Mouse (Mus musculus) embryonic fibroblast, embryonic 13.5 days (primary cell): ENCODE measurements around the gene AW011738.

ENCODE experiments used
- CTCF ChIP-seq: IDR thresholded peaks from 2 replicates; pipeline ENCODE4 v1.5.1; 2011; ENCODE audit warnings: mild to moderate bottlenecking, control low read depth, low read length, moderate library complexity, borderline replicate concordance; ENCODE audit not compliant: insufficient read depth
- POLR2A ChIP-seq: IDR thresholded peaks from 2 replicates; pipeline ENCODE4 v1.6.1; 2011; ENCODE audit warnings: low read depth, mild to moderate bottlenecking, control low read depth, low read length, moderate library complexity

DNA sequence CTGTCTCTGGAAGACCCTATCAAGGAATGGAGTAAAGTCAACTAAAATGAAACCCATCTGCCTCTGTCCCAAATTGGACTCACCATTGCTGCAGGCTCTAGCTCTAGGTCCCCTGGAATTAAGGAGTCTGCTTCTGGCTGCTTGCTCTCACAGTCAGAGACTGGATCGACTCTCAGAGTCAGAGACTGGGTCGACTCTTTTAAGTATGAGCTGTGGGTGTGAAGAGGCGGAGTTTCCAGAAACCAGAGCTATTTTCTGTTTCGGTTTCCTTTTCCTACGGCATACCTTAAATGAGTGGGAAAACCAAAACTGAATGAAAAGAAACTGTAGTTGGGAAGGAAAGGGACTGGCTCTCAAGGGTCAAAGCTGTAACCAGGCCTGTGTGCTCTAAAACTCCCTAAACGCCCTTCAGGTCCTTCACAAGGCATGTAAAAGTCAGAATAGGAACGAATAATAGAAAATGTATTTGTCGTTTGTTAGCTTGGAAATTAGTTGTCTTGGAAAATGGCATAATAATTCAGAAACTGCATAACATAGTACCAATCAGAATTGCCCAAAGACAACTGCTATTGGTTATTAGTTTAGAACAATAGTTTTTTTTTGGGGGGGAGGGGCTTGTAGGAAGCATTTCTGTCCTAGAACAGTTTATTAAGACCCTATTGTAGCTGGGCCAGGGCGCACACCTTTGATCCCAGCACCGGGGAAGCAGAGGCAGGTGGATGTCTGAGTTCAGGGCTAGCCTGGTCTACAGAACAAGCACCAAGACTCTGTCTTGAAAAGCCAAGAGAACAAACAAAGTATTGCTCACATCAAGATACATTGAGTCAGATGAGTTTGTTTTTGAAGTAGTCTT is 2.3 kb upstream of the AW011738 start, which contains the start of gene Isg15:
- TF ChIP-seq CTCF (no peak), POLR2A (peak; percentile 94)
